Mouse (Mus musculus) hindlimb bud, embryonic 11.5 days (tissue): Measurements from ENCODE around the gene Zfp988.
"Not testable (repeated sequence)": the region's sequence is repeated elsewhere in the genome, so short reads cannot be mapped to it uniquely, and the experiment has no call there.

Experiments used
- DNase-seq: peaks from one replicate; pipeline ENCODE4 v3.0.0-alpha.2; 2012; ENCODE audit warnings: low read depth, low spot score; ENCODE audit errors: extremely low spot score

Gene Zfp988

DNA sequence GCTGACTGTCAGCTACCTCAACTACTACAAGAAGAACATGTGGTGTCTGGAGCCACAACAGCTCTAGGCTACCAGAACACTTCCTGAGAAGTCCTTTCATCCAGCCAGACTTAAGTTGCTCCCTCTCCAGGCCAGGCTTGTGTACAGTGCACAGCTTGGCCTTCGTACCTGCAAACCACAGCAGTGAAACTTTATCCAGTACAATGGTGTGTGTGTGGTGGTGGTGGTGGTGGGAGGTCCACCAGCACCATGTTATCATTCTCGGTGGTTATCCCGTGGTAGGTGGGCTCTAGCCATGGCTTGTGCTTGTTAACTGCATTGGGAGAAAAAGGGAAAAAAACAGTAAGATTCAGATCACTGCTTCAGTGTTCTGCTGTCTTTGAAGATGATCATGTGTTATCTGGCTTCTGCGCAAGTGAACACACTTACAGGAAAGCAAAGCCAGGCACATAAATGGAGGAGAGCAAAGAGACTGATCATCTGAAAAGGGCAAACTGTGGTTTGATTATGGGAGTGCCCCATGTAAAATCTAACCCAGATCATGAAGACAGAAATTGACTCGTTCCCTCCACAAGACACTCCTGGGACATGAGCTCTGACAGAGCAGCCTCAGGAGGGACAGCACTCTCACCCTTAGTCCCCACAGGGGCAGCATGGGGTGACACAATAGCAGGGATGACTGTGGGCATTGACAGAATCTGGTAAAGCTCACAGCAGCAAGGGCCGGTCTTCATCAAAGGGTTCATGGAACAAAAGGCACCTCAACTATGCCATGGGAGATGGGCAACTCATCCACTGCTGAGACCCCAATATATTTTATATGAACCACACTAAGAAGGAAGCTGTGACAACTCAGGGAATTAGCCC, 37.8 kb downstream of the Zfp988 start:
- DNase-seq = not testable (repeated sequence)

- not testable (repeated sequence) for DNase-seq
Observed at GRCm38 (mm10) chr4:147345061-147345554, 39.6 kb downstream of the Zfp988 start.

DNA sequence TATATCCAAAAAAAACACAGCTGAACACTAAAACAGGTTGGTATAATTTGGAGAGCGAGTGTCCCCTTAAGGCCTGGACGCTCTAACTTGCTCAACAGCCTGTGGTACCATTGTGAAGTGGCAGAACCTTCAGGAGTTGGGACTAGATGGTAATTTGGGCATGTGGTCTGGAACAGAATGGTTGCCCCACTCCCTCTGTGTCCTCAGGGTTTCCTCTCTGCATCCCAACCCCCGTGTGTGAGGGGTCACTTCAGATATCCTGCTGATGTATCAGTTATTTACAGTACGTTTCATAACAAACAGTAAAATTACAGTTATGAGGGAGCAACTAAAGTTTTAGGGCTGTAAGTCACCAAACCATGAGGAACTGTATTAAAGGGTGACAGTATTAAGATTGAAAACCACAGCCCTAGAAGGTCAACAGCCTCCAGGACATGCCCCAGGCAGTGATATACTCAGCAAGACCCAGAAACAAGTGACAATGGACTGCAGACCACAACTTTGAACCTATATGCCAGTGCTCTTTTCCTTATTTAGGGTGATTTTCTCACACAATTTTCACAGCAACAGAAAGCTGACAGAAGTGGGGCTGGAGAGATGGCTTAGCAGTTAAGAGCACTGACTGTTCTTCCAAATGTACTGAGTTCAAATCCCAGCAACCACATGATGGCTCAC, 41.0 kb downstream of the Zfp988 start:
- not testable (repeated sequence) for DNase-seq

DNA sequence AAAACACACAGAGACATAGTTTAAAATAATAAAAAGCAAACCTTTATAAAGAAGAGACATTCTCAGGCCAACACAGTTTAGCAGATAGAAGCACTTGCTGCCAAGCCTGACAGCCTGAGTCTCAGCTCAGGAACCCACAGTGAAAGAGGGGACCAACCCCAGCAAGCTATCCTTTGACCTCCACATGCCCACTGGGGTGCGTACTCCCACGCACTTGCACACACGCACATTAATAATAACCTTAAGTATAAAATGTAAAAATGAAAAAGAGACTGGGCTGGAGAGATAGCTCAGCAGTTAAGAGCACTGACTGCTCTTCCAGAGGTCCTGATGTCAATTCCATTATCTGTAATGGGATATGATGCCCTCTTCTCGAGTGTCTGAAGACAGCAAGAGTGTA, 41.8 kb downstream of the Zfp988 start:
- not testable (repeated sequence) for DNase-seq

- DNase-seq = not testable (repeated sequence)
Observed at GRCm38 (mm10) chr4:147347880-147348279, 42.4 kb downstream of the Zfp988 start.

DNA sequence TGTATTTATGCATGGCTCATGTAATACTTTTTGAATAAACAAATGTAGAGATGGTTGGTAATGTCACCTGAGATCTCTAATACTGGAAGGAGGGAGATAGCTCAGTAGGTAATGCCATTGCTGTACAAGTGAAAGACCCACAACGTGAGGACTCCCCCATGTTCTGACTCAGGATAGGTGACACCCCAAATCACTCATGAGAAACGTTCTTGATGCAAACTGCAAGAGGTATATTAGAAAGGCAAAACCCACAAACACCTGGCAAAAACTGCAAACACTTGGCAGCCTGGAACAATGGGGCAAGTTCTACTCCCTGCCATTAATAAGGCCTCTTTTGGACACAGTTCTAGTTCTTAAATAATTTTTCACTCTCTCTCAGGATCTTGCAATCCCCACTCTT, 42.9 kb downstream of the Zfp988 start:
- not testable (repeated sequence) for DNase-seq

- DNase-seq = not testable (repeated sequence)
Observed at GRCm38 (mm10) chr4:147348906-147349686, 43.6 kb downstream of the Zfp988 start.

DNA sequence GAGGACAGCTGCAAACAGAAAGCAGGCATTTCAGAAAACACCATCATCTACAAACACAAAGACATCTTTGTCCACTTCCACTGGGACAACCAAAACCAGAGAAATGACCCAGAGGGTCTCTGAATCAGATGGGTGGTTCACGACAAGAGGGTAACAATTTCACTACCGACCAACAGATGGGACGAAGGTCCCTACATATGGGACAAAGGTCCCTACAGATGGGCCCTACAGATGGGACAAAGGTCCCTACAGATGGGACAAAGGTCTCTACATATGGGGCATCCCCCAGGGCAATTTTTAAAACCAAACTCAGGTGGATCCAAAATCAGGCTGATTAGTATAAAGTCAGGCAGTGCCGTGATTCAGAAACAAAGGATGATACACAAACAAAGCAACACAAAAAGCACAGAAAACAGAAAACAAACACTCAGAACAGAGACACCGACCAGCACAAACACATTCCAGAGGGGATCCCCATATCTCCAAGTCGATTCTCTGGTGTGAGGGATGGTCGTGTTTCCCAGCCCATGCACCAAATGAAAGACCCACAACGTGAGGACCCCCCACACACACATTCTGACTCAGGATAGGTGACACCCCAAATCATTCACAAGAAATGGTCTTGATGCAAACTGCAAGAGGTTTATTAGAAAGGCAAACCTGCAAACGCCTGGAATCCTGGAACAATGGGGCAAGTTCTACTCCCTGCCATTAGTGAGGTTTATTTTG, 44.4 kb downstream of the Zfp988 start:
- DNase-seq = not testable (repeated sequence)

DNA sequence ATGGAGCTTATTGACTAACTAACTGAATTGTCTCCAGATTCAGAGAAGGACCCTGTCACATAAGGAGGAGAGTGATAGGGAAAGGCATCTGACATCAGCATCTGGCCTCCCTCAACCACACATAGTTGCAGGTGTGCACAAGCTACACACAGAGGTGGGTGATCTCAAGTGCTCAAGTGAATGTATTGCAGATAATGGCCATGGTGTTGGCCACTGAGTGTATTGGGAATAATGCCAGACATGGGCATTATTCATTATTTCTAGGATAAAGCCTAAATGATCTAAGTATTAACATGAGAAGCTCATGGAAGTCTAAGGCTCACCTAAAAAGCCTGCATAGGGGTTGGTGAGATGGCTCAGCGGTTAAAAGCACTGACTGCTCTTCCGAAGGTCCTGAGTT, 45.1 kb downstream of the Zfp988 start:
- not testable (repeated sequence) for DNase-seq

DNA sequence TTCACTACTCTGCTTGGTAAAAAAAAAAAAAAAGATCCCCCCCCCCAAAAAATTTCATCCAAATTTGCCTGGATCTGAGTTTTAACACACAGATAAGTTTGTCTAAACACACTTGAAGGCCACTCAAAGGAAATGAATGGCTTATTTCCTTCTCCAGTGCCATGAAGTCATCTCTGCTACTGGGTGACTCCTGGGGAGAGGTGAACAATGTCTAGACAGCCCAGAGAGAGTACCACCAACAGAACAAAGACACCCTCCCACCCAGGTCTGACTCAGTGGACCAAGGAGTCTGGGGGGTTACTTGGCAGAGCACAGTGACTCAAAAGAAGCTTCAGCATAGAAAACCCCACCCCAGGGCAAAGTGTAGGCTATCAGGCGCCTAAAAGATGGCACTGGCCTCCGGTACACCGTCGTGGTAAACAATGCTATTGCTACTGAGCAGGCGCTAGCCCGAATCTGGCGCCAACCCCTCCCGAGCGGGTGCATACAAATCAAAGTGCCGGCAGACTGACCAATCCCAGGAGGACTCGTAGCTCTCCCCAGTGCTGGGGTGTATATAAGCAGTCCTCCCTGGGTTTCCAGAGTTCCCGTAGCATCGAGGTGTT, 46.0 kb downstream of the Zfp988 start:
- DNase-seq = not testable (repeated sequence)

- not testable (repeated sequence) for DNase-seq
Observed at GRCm38 (mm10) chr4:147353626-147354025, 48.2 kb downstream of the Zfp988 start.

DNA sequence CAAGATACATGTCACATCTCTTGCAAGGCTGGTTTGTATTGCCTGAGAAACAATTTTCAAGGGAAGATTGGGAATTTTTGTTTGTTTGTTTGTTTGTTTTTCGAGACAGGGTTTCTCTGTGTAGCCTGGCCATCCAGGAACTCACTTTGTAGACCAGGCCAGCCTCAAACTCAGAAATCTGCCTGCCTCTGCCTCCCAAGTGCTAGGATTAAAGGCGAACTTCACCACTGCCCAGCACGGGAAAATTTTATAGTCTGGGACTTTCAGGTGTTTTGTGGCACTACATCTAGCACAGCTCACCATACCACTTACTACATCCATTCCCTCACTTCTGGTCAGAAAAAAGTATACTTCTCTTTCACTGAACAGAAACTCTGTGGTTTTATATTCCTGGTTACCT, 50.6 kb downstream of the Zfp988 start:
- DNase-seq = not testable (repeated sequence)

DNA sequence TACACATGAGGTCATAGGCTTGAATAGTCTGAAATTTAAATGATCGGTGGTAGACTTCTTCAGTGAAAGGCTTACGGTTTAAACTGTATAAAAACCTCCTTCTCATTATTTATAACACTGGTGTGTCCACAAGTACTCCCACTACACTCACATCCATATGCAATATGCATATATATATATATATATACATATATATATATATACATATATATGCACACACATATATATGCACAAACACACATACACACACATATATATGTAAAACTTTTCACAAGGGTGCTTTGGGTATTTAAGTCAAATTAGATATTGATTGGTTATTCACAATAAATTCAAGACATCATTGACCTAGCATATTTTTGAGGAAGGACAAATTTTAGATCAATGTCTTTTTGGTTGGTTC, 51.7 kb downstream of the Zfp988 start:
- not testable (repeated sequence) for DNase-seq

DNA sequence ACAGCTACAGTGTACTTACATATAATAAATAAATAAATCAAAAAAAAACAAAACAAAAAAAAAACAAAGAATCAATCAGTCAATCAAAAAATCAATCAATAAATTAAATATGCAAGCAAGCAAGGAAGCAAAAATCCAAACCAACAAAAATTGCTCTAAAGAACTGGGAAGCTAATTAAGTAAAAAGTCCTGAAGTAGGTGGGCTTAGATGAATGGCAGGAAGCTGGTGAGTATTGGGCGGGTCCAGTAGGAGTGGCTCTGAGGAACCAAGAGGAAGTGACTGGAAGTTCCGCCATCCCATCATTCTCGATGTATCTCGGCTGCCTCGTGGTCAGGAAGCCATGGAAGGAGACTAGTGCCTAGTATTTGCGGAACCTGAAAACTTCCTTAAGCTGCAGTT, 55.5 kb downstream of the Zfp988 start, which contains the start of gene Zfp978:
Gene Zfp978, plus strand, starts transcription at position 301 of the 400 bp plus-strand sequence.
- not testable (repeated sequence) for DNase-seq

- DNase-seq = not testable (repeated sequence)
Observed at GRCm38 (mm10) chr4:147361872-147362271, 56.4 kb downstream of the Zfp988 start.

DNA sequence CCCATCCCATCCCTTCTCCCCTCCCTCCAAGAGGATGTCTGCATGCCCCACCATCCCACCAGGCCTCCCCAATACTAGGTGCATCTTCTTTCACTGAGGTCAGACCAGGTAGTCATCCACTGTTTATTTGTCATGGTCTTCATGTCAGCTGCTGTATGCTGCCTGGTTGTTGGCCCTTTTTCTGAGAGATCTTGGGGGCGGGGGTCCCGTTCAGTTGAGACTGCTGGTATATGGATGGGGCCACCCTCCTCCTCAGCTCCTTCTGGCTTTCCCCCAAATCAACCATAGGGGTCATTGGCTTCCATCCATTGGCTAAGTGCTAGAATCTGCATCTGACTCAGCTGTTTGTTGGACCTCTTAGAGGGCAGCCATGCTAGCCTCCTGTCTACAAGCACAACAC, 64.1 kb downstream of the Zfp988 start:
- DNase-seq = not testable (repeated sequence)

- DNase-seq = not testable (repeated sequence)
Observed at GRCm38 (mm10) chr4:147383199-147383598, 77.7 kb downstream of the Zfp988 start.
